Mouse (Mus musculus): ENCODE measurements around the gene Rnf185.

GRCm38 (mm10) chr11:3382602-3383594 is 69.3 kb downstream of the Rnf185 start:
- TF ChIP-seq POLR2A (IDR thresholded peaks at IDR 0.05; ENCODE audit: low read depth, low read length) (no peak), CTCF (IDR thresholded peaks at IDR 0.05; ENCODE audit: borderline replicate concordance, insufficient read depth, low read length) (no peak)

All from embryonic fibroblast, embryonic 13.5 days (primary cell).